Mouse (Mus musculus): Measurements from ENCODE around the gene Abcb1a. TPM values are rescaled to one million over a fixed set of nuclear protein-coding genes. Genes with fewer than 3 reads are reported as not detected.
"Not testable (repeated sequence)": the region's sequence is repeated elsewhere in the genome, so short reads cannot be mapped to it uniquely, and the experiment has no call there.

The Abcb1a gene
- polyA plus RNA-seq, 1 experiment from 2014 or later, result 2.0 TPM

- not testable (repeated sequence) for H3K4me3 ChIP-seq (replicated peaks); H3K9me3 ChIP-seq; H3K4me1 ChIP-seq; H3K36me3 ChIP-seq; H3K27me3 ChIP-seq (replicated peaks); H3K27ac ChIP-seq; H3K9ac ChIP-seq; H3K4me2 ChIP-seq; ATAC-seq (ENCODE audit: insufficient read depth, low FRiP score, low read depth)
- 80% methylated on average over 10 of the region's 10 CpGs for WGBS
Measured at GRCm38 (mm10) chr5:8733307-8733706, 73.4 kb downstream of the Abcb1a start.

DNA sequence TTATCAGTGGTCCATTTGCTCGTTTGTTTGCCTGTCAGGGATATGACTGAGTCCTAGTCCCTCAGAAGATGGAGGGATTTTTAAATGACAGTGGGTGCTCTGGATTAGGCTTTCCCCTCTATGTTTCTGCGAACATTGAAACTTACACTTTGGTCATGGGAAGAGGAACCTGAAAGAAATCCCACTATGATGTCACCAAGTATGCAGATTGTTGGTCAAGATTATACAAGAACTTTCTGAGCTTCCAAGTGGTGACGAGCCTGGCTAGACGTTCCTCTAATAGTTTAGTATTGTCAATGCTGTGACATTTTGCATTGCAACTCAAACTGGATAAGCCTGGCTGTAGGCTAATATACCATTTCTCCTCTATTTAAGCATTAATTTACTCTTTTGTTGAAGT, 76.5 kb downstream of the Abcb1a start:
- ATAC-seq (ENCODE audit: insufficient read depth, low FRiP score, low read depth), result no peak
- Histone ChIP-seq H3K36me3 (no peaks in the 10 kb centered on the region), H3K9ac (no peak overlapping the region), H3K9me3 (no peaks in the 10 kb centered on the region), H3K4me2 (no peak overlapping the region), H3K4me1 (no peaks in the 10 kb centered on the region), H3K27ac (no peak overlapping the region), H3K27me3 (replicated peaks) (no peaks in the 10 kb centered on the region), H3K4me3 (replicated peaks) (no peak overlapping the region)
- WGBS, result 62% methylated on average over 4 of the region's 4 CpGs

GRCm38 (mm10) chr5:8737062-8737461, 77.2 kb downstream of the Abcb1a start:
- H3K9me3 ChIP-seq, result no peaks in the 10 kb centered on the region
- no peak overlapping the region for H3K4me3 ChIP-seq (replicated peaks)
- H3K36me3 ChIP-seq, result no peaks in the 10 kb centered on the region
- 79% methylated on average over 4 of the region's 4 CpGs for WGBS
- H3K4me1 ChIP-seq, result no peaks in the 10 kb centered on the region
- H3K27ac ChIP-seq, result no peak overlapping the region
- H3K27me3 ChIP-seq (replicated peaks), result no peaks in the 10 kb centered on the region
- no peak overlapping the region for H3K9ac ChIP-seq
- H3K4me2 ChIP-seq, result no peak overlapping the region
- no peak for ATAC-seq (ENCODE audit: insufficient read depth, low FRiP score, low read depth)

DNA sequence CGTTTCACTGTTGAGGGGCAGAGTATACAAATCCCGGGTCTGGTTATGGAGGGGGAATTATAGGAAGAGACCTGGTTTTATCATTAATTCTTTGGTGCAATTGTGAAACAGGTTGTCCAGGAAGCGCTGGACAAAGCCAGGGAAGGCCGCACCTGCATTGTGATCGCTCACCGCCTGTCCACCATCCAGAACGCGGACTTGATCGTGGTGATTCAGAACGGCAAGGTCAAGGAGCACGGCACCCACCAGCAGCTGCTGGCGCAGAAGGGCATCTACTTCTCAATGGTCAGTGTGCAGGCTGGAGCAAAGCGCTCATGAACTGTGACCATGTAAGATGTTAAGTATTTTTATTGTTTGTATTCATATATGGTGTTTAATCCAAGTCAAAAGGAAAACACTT, 87.4 kb downstream of the Abcb1a start:
- ATAC-seq (ENCODE audit: insufficient read depth, low FRiP score, low read depth); H3K27ac ChIP-seq; H3K4me3 ChIP-seq (replicated peaks); H3K27me3 ChIP-seq (replicated peaks); H3K9me3 ChIP-seq; H3K36me3 ChIP-seq; H3K9ac ChIP-seq; H3K4me2 ChIP-seq; H3K4me1 ChIP-seq: not testable (repeated sequence)
- 89% methylated on average over 13 of the region's 13 CpGs for WGBS

- no peak for ATAC-seq (ENCODE audit: insufficient read depth, low FRiP score, low read depth)
- 62% methylated on average over 3 of the region's 3 CpGs for WGBS
- H3K4me1 ChIP-seq, result no peaks in the 10 kb centered on the region
Measured at GRCm38 (mm10) chr5:8772866-8773265, 113.0 kb downstream of the Abcb1a start.

GRCm38 (mm10) chr5:8778311-8778710, 118.4 kb downstream of the Abcb1a start:
- Histone ChIP-seq H3K4me3 (replicated peaks) (no peak overlapping the region), H3K4me1 (no peaks in the 10 kb centered on the region), H3K9ac (no peak overlapping the region), H3K36me3 (no peaks in the 10 kb centered on the region), H3K27me3 (replicated peaks) (no peaks in the 10 kb centered on the region), H3K4me2 (no peak overlapping the region), H3K27ac (no peak overlapping the region), H3K9me3 (no peaks in the 10 kb centered on the region)
- ATAC-seq (ENCODE audit: insufficient read depth, low FRiP score, low read depth), result no peak
- 81% methylated on average over 2 of the region's 2 CpGs for WGBS

More at GRCm38 (mm10) chr5:8772866-8773265, 113.0 kb downstream of the Abcb1a start:
- no peak overlapping the region for H3K27ac ChIP-seq
- no peaks in the 10 kb centered on the region for H3K36me3 ChIP-seq
- H3K4me3 ChIP-seq (replicated peaks), result no peak overlapping the region
- H3K27me3 ChIP-seq (replicated peaks), result no peaks in the 10 kb centered on the region
- no peaks in the 10 kb centered on the region for H3K9me3 ChIP-seq
- no peak overlapping the region for H3K4me2 ChIP-seq
- no peak overlapping the region for H3K9ac ChIP-seq

DNA sequence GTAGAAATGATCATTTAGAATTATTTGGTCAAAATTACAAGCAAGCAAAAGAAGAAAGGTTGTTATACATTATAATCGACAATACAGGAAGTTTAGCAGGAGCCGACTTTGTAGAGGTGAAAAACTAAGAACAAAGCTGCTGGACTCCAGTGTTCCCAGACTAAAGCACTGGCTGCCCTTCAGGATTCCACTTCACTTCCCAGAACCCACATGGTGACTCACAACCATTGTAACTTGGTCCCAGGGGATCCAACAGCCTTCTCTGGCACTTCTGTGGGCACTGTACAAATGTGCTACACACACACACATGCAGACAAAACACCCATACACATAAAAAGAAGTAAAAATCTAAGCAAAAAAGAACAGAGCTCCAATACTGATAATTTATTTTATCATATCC, 118.9 kb downstream of the Abcb1a start:
- Histone ChIP-seq H3K9me3 (no peaks in the 10 kb centered on the region), H3K27me3 (replicated peaks) (no peaks in the 10 kb centered on the region), H3K4me3 (replicated peaks) (no peak overlapping the region), H3K27ac (no peak overlapping the region), H3K4me2 (no peak overlapping the region), H3K4me1 (no peaks in the 10 kb centered on the region), H3K36me3 (no peaks in the 10 kb centered on the region), H3K9ac (no peak overlapping the region)
- WGBS, result 82% methylated on average over 2 of the region's 2 CpGs
- ATAC-seq (ENCODE audit: insufficient read depth, low FRiP score, low read depth), result no peak

DNA sequence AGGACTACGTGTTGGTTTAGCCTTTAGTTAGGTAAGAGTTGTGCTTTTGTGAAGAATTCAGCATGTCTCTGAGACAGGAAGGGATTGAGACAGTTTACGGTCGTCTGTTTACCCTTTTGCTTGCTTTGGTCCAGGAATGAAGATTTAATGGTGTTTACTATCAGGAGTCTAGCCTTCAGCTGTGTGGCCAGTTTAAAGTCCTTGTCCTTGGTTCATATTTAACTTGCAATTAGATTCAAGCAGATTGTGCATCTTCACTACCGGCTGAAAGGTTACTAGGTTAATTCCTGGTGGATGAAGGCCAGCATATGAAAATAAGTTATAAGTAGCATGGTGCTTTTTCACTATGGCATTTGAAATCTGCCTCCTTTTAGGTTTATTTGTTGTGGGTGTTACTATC, 132.4 kb downstream of the Abcb1a start:
- Histone ChIP-seq H3K36me3 (no peaks in the 10 kb centered on the region), H3K4me2 (no peak overlapping the region), H3K9ac (no peak overlapping the region), H3K27me3 (replicated peaks) (no peaks in the 10 kb centered on the region), H3K4me3 (replicated peaks) (no peak overlapping the region), H3K9me3 (no peaks in the 10 kb centered on the region), H3K4me1 (no peaks in the 10 kb centered on the region), H3K27ac (no peak overlapping the region)
- ATAC-seq (ENCODE audit: insufficient read depth, low FRiP score, low read depth), result no peak
- 46% methylated on average over 4 of the region's 4 CpGs for WGBS

Other genes starting within 250 kb of the Abcb1a start
- 32.0 and 35.2 TPM in 2 replicates for gene Dbf4, start 237.4 kb upstream of the Abcb1a start, polyA plus RNA-seq (2015; fragmentation: Nextera tagmentation; extraction: Ambion mirVana)
- 9.4 and 10.6 TPM in 2 replicates for gene Slc25a40, start 237.2 kb upstream of the Abcb1a start, polyA plus RNA-seq (2015; fragmentation: Nextera tagmentation; extraction: Ambion mirVana)
- 3.1 and 3.7 TPM in 2 replicates for gene Rundc3b, start 37.1 kb upstream of the Abcb1a start, polyA plus RNA-seq (2015; fragmentation: Nextera tagmentation; extraction: Ambion mirVana)
- gene Abcb1b, start 138.1 kb downstream of the Abcb1a start, polyA plus RNA-seq (2015; fragmentation: Nextera tagmentation; extraction: Ambion mirVana), result 2.5 and 2.9 TPM in 2 replicates
- 1.9 and 3.4 TPM in 2 replicates for gene Abcb4, start 233.6 kb downstream of the Abcb1a start, polyA plus RNA-seq (2015; fragmentation: Nextera tagmentation; extraction: Ambion mirVana)

Data from stomach, embryonic 15.5 days (tissue).